Mouse (Mus musculus): ENCODE measurements at regions not wholly inside any gene's neighbourhood (a gene's known extent, or its start where the extent isn't known, plus 50 kb on each side); places are given as distances from the start of the nearest gene placed in this dataset.
"Not testable (repeated sequence)": the region's sequence is repeated elsewhere in the genome, so short reads cannot be mapped to it uniquely, and the experiment has no call there.

GRCm38 (mm10) chr4:35347609-35348008 lies 121.6 kb upstream of the C9orf72 start:
- no peak for DNase-seq (ENCODE audit: low spot score in 2 of 2)

GRCm38 (mm10) chr4:35343751-35344150 lies 117.8 kb upstream of the C9orf72 start:
- DNase-seq (ENCODE audit: low spot score in 2 of 2), result no peak

DNA sequence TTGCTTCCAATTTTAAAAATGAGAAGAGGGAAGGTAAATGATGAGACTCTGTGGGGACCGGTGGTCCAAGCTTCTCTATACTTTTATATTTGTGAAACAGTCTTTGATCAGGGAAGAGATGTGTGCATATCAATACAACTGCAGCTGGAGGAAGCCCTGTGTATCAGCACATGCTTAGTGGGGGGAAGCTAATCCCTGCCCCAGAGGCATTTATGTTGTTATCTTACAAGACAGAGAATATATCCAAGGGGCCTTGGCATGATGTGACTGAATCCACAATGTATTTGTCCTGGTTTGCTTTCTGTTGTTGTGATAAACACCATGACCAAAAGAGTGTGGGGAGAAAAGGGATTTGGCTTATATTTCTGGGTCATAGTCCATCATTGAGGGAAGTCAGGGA lies 105.2 kb upstream of the C9orf72 start:
- no peak for DNase-seq (ENCODE audit: low spot score in 2 of 2)

DNA sequence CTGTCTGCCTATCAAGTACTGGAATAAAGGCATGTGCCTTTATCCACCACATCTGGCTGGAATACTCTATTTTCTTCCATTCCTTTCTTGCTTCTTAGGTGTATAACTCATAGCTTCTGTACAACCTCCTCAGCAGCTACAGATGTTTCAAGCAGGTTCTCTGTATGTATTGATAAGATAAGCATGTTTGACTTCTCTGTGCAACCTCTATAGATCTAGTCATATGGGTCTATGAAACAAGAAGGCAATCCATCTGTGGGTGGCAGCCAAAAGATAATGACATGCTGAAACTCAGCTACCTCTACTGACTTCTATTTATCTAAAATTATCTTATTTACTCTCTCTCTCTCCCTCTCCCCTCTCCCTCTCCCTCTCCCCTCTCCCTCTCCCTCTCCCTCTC lies 99.3 kb upstream of the C9orf72 start:
- no peak for DNase-seq (ENCODE audit: low spot score in 2 of 2)

DNA sequence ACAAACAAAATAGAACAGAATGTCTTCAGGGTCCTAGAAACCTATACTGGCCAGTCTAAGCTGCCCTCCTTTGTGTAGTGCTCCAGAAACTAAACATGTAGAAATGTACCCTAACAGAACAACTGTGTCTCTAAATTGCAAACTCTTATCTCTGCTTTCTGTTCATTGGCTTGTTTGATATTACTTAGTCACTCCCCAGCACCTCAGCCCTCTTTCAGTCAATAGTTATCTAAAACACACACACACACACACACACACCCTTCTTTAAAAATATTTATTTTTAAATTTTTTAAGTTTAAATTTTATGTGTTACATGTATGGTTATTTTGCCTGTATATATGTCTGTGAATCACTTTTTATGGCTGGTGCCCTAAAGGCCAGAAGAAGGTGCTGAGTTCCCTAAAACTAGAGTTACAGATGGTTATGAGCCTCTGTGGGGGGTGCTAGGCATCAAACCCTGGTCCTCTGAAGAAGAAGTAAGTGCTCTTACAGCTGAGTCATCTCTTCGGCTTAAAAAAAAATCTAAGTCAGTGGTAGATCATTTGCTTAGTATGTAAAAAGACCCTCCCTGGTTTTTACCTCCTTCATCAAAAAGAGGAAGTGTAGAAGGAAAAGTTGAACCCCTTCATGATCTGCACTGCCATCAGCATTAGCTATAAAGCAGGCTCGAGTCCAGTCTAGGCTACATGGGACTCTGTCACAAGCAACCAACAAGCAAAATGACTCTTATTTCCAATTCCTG lies 96.6 kb upstream of the C9orf72 start:
- no peak for DNase-seq (ENCODE audit: low spot score in 2 of 2)

DNA sequence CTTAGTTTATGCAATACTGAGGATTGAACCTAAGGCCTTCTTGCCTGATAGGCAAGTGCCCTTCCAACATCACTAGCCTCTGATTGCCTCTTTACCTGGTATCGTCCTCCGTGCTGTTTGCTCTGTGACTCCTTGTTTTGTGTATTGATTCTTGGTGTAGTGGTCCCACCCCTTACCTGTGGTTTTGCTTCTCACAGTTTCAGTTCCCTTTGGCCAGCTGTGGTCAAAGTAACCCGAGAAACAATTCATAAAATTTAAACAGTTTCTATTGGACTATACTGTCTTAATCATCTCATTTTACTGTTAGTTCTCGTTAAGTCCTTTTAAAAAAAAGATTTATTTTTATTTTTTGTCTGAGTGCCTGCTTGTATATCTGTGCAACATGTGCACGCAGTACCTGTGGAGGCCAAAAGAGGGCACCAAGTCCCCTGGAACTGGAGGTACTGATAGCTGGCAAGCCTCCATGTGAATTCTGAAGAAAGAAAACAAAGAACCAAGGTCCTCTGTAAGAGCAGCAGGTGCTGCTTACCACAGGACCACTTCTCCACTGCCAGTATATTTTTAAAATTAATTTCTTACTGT lies 84.5 kb upstream of the C9orf72 start:
- no peak for DNase-seq (ENCODE audit: low spot score in 2 of 2)

GRCm38 (mm10) chr4:35308221-35308620 lies 82.2 kb upstream of the C9orf72 start:
- no peak for DNase-seq (ENCODE audit: low spot score in 2 of 2)

- DNase-seq (ENCODE audit: low spot score in 2 of 2), result no peak
These were observed 79.2 kb upstream of the C9orf72 start for GRCm38 (mm10) chr4:35305210-35305609.

GRCm38 (mm10) chr4:35300848-35301247 lies 74.9 kb upstream of the C9orf72 start:
- no peak for DNase-seq (ENCODE audit: low spot score in 2 of 2)

- DNase-seq (ENCODE audit: low spot score in 2 of 2), result not testable (repeated sequence)
These were observed 74.4 kb upstream of the C9orf72 start for GRCm38 (mm10) chr4:35300374-35300773.

- no peak for DNase-seq (ENCODE audit: low spot score in 2 of 2)
These were observed 58.6 kb upstream of the C9orf72 start for GRCm38 (mm10) chr4:35284611-35285010.

Data from urinary bladder, adult 18-20 months (tissue).